Mouse (Mus musculus): ENCODE data around the gene Fabp6. TPM values are rescaled to one million over a fixed set of nuclear protein-coding genes. Genes with fewer than 3 reads are reported as not detected.

The Fabp6 gene
- total RNA-seq, 2 experiments from 2014 or later = not detected

DNA sequence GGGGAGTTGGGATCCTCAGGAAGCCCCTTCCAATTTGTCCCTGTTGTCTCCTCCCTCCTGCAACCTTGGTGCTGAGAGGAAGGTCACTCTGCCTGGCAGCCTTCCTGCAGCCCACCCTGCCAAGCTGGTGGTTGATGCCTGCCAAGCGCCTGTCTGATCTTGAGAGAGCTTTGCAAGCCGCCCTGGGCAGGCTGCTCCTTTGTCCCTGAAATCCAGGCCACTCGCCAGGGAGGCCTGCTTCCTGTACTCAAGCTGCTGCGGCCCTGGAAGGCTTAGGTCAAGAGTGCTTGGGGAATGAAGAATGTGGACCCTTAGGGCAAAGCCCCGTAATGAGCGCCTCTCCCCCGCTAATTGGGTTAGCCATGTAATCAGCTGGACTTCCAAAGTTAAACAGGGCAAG lies 53.2 kb downstream of the Fabp6 start:
- no peak for DNase-seq (ENCODE audit: low spot score)

- no peak for DNase-seq (ENCODE audit: low spot score)
Measured at GRCm38 (mm10) chr11:43546678-43547077, 54.7 kb downstream of the Fabp6 start.

Other genes starting within 250 kb of the Fabp6 start
- gene Pttg1, start 175.3 kb downstream of the Fabp6 start, total RNA-seq (2021) = 10 to 100 TPM; 51.6 to 56.3 TPM
- gene Slu7, start 167.8 kb downstream of the Fabp6 start, total RNA-seq (2021) = 10 to 100 TPM; 34.0 to 36.5 TPM
- 1 to 10 TPM; 1.8 to 3.0 TPM for gene C1qtnf2, start 127.3 kb downstream of the Fabp6 start, total RNA-seq (2021)
- not detected for gene Ccnjl, start 72.8 kb downstream of the Fabp6 start, total RNA-seq (2021)
- gene 4933415A04Rik, start 14.5 kb downstream of the Fabp6 start, total RNA-seq (2021) = under 1 TPM in 1 of 2 experiments, not detected in 1; 0.12 TPM
- 10 to 100 TPM; 12.6 to 14.1 TPM for gene Pwwp2a, start 80.5 kb upstream of the Fabp6 start, total RNA-seq (2021)
- 10 to 100 TPM; 65.1 to 65.9 TPM for gene Ttc1, start 146.5 kb upstream of the Fabp6 start, total RNA-seq (2021)